8 mouse cellular contexts compared by ENCODE assay signal in genomic region chr8:64204801-64205311, GRCm38 (mm10). TPM values are rescaled to one million over a fixed set of nuclear protein-coding genes. Genes with fewer than 3 reads are reported as not detected.
DNase-seq lines count a peak whose midpoint lies in the region; ATAC-seq and TF ChIP-seq lines count a peak whose summit lies in the region.

No protein-coding gene starts in this region.

- under 1% methylated on average over 19 of the region's 19 CpGs for WGBS in embryonic facial prominence, embryonic 12.5 days
- 1% methylated on average over 19 of the region's 19 CpGs for WGBS in hindbrain, embryonic 15.5 days
- 1% methylated on average over 19 of the region's 19 CpGs for WGBS in liver, postnatal 0 days (ENCODE audit: insufficient replicate concordance)

- CTCF ChIA-PET in Patski (lab: Charles Lee): no interaction called here

- POLR2A ChIA-PET in Patski (lab: Charles Lee): no interaction called here

- in situ Hi-C loops in Patski (cut with MboI; ENCODE audit: low pct_unique_long_range_greater_than_20kb): loop anchor here (10.0 to 25.0 kb wide), 2 partner anchors 180 to 732 kb away; partner anchors contain the start of gene Tmem192

- TF ChIP-seq EP300 in liver, postnatal 0 days (IDR thresholded peaks at IDR 0.05; ENCODE audit: low read depth): no peak

- H3K9ac ChIP-seq in embryonic facial prominence, embryonic 12.5 days: peak overlapping the region; percentile 69
- peak overlapping the region; percentile 78 for H3K9ac ChIP-seq in hindbrain, embryonic 15.5 days
- no peak overlapping the region for H3K9ac ChIP-seq in liver, postnatal 0 days (replicated peaks)

- TF ChIP-seq CTCF in Patski (IDR thresholded peaks at IDR 0.05): no peak
- TF ChIP-seq CTCF in liver, postnatal 0 days (IDR thresholded peaks at IDR 0.05; ENCODE audit: low read depth): no peak

- ATAC-seq in frontal cortex, adult (ENCODE audit: low TSS enrichment): peak; percentile 29
- peak; percentile 15 for ATAC-seq in Patski
- ATAC-seq in embryonic facial prominence, embryonic 12.5 days (ENCODE audit: insufficient number of reproducible peaks, insufficient read depth, low FRiP score, low TSS enrichment): peak; percentile 44
- ATAC-seq in hindbrain, embryonic 15.5 days (ENCODE audit: low FRiP score, low read depth): peak; percentile 60
- ATAC-seq in liver, postnatal 0 days: no peak
- ATAC-seq in granulocyte monocyte progenitor cell, adult 5-6 weeks (replicated peaks; ENCODE audit: poor library complexity, severe bottlenecking): no peak

- no peak overlapping the region for H3K27ac ChIP-seq in embryonic facial prominence, embryonic 12.5 days
- peak overlapping the region; percentile 68; the same call in 1 of the 2 replicates for H3K27ac ChIP-seq in hindbrain, embryonic 15.5 days (replicated peaks)
- H3K27ac ChIP-seq in liver, postnatal 0 days (ENCODE audit: low read depth): no peak overlapping the region

- peak overlapping the region; percentile 98 for H3K4me2 ChIP-seq in embryonic facial prominence, embryonic 12.5 days (replicated peaks)
- peak overlapping the region; percentile 99 for H3K4me2 ChIP-seq in hindbrain, embryonic 15.5 days
- peak overlapping the region; percentile 76 for H3K4me2 ChIP-seq in liver, postnatal 0 days (ENCODE audit: low read depth, low read length)

- peaks cover 5% of the 10 kb centered on the region for H3K27me3 ChIP-seq in Patski
- peaks cover 8% of the 10 kb centered on the region for H3K27me3 ChIP-seq in embryonic facial prominence, embryonic 12.5 days
- peaks cover 10% of the 10 kb centered on the region for H3K27me3 ChIP-seq in hindbrain, embryonic 15.5 days
- H3K27me3 ChIP-seq in liver, postnatal 0 days (ENCODE audit: insufficient read depth, low read length): peaks cover 30% of the 10 kb centered on the region

- no peaks in the 10 kb centered on the region for H3K36me3 ChIP-seq in embryonic facial prominence, embryonic 12.5 days
- H3K36me3 ChIP-seq in hindbrain, embryonic 15.5 days: no peaks in the 10 kb centered on the region
- no peaks in the 10 kb centered on the region for H3K36me3 ChIP-seq in liver, postnatal 0 days (replicated peaks; ENCODE audit: insufficient read depth, low read length)

- DNase-seq in frontal cortex, postnatal 25 days (ENCODE audit: low spot score in 2 of 2): no peak
- DNase-seq in Patski (ENCODE audit: low read depth, low spot score): no peak
- DNase-seq in liver, postnatal 0 days: no peak
- DNase-seq in retina, postnatal 1 day: peak; percentile 47

- 0 out of 2 replicates have a peak, but pooled peaks cover 3% of the 10 kb centered on the region for H3K4me1 ChIP-seq in embryonic facial prominence, embryonic 12.5 days
- H3K4me1 ChIP-seq in hindbrain, embryonic 15.5 days (replicated peaks): peaks cover 24% of the 10 kb centered on the region
- H3K4me1 ChIP-seq in liver, postnatal 0 days (ENCODE audit: insufficient read depth): no peaks in the 10 kb centered on the region; the same call in 1 of the 2 replicates

- no peaks in the 10 kb centered on the region for H3K9me3 ChIP-seq in embryonic facial prominence, embryonic 12.5 days
- H3K9me3 ChIP-seq in hindbrain, embryonic 15.5 days: no peaks in the 10 kb centered on the region
- no peaks in the 10 kb centered on the region for H3K9me3 ChIP-seq in liver, postnatal 0 days (ENCODE audit: low read length)

- H3K4me3 ChIP-seq in embryonic facial prominence, embryonic 12.5 days: peak overlapping the region; percentile 62
- H3K4me3 ChIP-seq in hindbrain, embryonic 15.5 days: peak overlapping the region; percentile 85
- peak overlapping the region; percentile 45 for H3K4me3 ChIP-seq in liver, postnatal 0 days (ENCODE audit: low read depth, low read length)

RNA-seq across cellular contexts. Expression of gene Tll1, which starts 1.2 kb away (rescaled TPM):
- 0.12 TPM for polyA plus RNA-seq in Patski (2021)
- 4.1 and 5.2 TPM in 2 replicates for polyA plus RNA-seq in embryonic facial prominence, embryonic 12.5 days (2016; fragmentation: Nextera tagmentation; extraction: Ambion mirVana)
- 3.2 and 4.4 TPM in 2 replicates for polyA plus RNA-seq in hindbrain, embryonic 15.5 days (2015; fragmentation: Nextera tagmentation; extraction: Ambion mirVana)
- polyA plus RNA-seq in liver, postnatal 0 days (2015; fragmentation: Nextera tagmentation; extraction: Ambion mirVana): 0.02 TPM in 1 of 2 replicates, not detected in the other
- not detected in 2 replicates for total RNA-seq in granulocyte monocyte progenitor cell, adult 5-6 weeks (2014; fragmentation: Nextera tagmentation)
- total RNA-seq in granulocyte monocyte progenitor cell, adult 5-6 weeks (2017): not detected in 2 replicates

Comparison
In these comparisons a context has a peak if more than half of its experiments do, and no peak if none do; other contexts are left out.
1. ATAC-seq: peak in frontal cortex, adult (single experiment), Patski (single experiment), embryonic facial prominence, embryonic 12.5 days (single experiment) and hindbrain, embryonic 15.5 days (single experiment); none in liver, postnatal 0 days (single experiment) and granulocyte monocyte progenitor cell, adult 5-6 weeks (single experiment).
2. Peak in every context shown above with its lines, with median percentiles within 50 percentile points of each other: H3K4me2 ChIP-seq and H3K4me3 ChIP-seq.